Mouse (Mus musculus) left cerebral cortex, postnatal 10 days (tissue): ENCODE data around the gene Myo1h. TPM values are rescaled to one million over a fixed set of nuclear protein-coding genes. Genes with fewer than 3 reads are reported as not detected.

Experiments used
- DNase-seq, 2 experiments: peaks; one replicate each; pipeline ENCODE4 v3.0.0; 2021 to 2022; ENCODE audit warnings: low spot score in 2 of 2, mixed read lengths in 1 of 2; ENCODE audit errors: extremely low spot score in 1 of 2
- intact Hi-C: fragments of 180-260 bp; cut with DNase I; formaldehyde crosslinking; loops from one replicate; pipeline ENCODE4 v1.15.1; 2025
- total RNA-seq, 2 experiments: library from RNA; stranded (reverse); gene quantifications; 2 replicates each; pipeline ENCODE4 v1.2.3; 2021

The Myo1h gene
- under 1 TPM; 0.53 to 0.92 TPM for total RNA-seq

DNA sequence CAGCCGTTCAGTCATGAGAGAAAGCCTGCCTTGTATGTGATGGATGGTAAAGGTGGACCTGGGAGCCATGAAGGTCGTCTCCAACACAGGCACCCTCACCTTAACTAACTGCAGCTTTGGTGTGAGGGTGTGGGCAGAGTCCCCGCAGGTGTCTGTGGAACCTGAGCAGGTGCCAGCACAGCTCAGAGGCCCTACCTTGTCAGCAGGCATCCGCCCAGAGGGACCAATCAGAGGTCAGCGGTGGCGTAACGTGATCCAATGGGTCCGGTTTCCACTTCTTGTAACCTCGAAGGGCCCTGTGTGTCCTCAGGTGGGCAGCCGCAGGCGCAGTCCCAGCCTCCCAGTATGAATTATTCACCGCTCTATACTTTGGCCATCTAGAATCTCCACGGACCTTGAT lies at the start of gene Myo1h:
TSS of gene Myo1h (plus strand) at position 293 of the 400 bp plus-strand sequence.
- intact Hi-C loops = no loop called here
- no peak for DNase-seq

DNA sequence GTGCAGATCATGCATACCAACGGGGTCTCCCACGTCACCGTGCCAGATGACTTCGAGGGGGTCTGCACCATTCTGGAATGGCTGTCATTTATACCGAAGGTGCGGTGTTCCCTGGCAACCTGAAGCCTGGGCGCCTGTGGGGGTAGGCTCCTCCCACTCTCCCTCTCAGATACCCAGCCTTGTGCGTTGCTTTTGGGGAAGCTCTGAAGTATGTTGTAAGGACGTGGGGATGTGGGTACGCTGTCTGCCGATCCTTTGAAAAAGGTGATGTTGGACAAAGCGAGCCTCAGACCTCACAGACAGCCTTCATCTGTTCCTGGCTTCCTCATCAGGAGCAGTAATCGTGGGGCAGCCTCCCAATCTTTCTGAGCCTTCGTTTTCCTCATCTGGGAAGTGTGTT lies 49.2 kb upstream of the Myo1h start:
- intact Hi-C loops = no loop called here
- no peak for DNase-seq

DNA sequence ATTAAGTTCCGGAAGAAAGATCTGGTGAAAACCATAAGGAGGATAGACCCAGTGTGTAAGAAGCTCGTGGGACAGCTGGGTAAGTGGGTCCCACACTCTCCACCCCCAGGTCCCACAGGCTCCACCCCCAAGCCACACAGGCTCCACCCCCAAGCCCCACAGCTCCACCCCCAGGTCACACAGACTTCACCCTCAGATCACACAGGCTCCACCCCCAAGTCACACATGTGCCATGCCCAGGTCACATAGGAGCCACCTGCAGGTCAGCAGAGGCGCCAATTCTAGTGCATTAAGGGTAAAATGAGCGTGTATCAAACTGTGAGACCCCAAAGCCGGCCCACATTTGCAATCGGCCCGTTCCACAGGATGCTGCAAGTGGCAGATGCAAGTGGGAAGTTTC lies 42.5 kb upstream of the Myo1h start:
- DNase-seq = no peak
- intact Hi-C loops = no loop called here

DNA sequence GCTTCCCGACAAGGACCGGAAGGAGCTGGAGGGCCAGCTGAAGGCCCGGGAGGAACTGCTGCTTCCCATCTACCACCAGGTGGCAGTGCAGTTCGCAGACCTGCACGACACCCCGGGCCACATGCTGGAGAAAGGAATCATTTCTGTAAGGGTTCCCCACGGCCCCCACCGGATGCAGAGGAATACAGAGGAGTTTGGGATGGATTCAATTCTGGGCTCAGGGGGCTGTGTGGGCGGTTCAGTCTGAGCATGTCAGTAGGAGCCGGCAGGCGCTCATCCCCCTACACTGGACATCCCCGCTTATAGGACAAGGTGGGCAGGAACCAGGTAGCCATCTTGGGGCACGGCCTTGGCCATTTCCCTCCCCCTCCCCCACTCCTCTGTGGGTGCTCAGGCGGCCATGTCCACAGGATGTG lies 40.8 kb upstream of the Myo1h start:
- peak; percentile 38 to 85 for DNase-seq
- intact Hi-C loops = loop anchor here (2.0 kb wide), 1 partner anchor 61 kb away; no protein-coding TSS in a partner anchor

DNA sequence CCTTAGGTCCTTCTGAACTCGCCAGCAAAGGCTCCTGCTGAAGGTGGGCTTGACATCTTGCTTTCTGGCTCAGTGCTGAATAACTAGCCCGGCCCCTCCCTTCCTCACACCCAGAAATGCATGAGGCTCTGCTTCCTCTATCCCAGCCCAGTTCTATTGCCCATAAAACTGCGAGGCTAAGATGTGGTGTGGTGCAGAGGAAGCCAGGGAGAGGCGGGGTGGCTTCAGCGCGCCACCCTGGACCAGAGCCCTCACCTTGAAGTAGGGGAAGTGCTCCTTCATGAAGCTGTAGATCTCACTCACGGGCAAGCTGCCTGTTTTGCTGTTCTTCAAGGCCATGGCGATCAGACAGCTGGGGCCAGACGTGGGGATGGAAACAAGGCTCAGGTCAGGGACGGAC lies 29.5 kb upstream of the Myo1h start:
- DNase-seq = no peak
- intact Hi-C loops = no loop called here

DNA sequence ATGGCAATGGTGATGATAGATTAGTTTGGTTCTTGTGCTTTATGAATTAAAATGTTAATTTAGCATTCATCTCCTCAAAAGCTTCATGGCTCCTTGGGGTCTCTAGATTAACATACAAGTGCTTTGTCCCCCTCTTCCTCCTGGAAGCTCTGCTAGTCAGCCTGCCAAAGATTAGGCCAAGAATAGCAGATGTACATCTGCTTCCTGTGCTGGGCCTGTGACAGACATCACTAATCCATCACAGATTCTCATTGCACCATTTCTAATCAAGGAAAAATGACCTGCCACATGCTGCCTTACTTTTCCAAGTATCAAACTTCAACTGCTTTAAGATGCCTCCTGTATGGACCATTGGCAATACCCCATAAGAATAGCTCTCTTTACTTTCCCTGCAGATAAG lies 27.5 kb upstream of the Myo1h start:
- intact Hi-C loops = no loop called here
- DNase-seq = no peak

DNA sequence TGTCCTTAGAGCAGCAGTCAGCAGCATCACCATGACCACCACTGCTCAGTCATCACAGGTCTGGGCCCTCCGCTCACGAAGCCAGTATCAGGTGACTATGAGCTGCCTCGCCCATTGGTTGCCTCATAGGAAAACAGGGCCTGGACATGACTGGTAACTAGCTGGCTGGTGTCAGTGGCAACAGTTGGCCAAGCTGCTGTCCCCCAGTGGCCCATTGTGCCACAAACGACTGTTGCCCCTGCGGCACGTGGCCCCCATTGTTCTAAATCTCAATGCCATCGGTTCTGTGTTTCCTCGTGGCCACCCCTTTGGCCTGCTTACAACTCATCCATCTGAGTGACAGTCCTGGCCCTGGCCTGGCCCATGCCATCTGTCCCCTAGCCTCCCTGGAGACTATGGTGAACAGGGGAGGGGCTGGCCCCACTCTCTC lies 24.9 kb upstream of the Myo1h start:
- intact Hi-C loops = no loop called here
- no peak for DNase-seq

DNA sequence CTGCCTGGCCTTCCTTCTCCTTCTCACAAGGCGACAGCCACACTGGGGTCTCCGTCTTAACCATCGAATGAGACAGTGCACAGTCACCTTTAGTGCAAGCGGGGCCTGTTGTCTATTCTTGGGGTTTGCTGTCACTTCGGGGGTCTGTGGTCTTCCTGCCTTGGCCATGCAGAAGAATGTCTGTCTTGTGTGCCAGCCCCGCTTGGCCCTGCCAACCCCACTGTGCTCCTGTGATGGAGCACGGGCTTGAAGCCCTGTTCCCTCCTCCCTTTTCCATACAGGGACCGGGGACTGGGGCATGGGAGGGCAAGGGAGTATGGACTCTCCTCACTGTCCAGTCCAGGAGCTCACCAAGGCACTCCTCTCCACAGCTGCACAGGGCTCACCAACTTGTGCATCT lies 24.2 kb upstream of the Myo1h start:
- no peak for DNase-seq
- intact Hi-C loops = no loop called here

DNA sequence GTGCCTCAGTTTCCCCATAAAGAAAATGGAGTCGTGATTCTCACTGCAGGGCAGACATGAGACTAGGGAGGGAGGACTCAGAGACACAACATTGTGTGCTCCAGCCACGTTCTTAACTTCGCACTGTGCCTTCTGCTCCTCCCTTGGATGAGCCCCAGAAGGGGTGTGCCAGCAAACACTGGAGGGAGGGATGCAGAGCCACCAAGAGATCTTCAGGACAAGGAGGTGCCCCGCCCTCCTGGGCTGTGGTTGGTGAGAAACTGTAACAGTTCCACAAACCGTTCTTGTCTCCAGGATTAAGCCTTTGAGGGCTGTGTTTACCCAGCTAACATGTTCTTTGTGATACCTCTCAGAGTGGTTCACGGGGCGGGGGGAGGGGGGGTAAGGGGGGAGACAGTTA lies 20.3 kb upstream of the Myo1h start:
- intact Hi-C loops = no loop called here
- no peak for DNase-seq

DNA sequence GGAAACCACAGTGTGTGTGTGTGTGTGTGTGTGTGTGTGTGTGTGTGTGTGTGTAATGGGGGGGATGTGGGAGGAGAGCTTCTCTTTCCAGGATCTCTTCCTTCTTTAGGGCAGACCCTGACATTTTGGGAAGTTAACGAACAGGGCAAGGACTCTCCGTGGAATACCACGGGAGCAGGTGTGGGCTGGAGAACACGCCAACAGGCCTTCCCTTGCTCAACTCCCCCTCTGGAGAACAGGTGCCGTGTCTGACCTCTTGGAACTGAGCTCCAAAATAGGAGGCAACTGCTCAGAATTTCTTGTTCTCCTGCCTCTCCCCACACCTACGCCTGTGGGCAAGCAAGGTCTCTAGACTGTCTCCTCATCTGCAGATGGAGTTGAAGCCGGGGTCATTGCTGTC lies 19.5 kb upstream of the Myo1h start:
- no peak for DNase-seq
- intact Hi-C loops = no loop called here

DNA sequence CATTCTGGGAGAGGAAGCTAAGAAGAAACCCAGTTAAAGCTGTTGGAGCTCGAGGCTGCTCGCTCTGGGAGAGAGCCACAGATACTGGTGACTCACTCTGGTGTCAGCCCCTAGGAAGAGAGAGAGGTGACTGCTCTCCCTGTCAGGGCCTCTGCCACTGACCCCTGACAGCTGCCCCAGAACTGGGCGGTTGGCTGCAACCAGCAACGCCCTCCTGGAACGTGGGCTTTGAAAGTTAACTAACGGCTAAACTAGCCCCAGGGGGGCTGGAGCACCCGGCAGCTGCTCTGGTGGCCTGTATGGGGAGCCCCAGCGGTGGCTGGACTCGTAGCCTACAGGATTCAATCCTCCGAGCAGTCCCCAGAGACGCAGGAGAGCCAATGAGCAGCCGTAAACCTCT lies 19.0 kb upstream of the Myo1h start:
- DNase-seq = no peak
- intact Hi-C loops = no loop called here

DNA sequence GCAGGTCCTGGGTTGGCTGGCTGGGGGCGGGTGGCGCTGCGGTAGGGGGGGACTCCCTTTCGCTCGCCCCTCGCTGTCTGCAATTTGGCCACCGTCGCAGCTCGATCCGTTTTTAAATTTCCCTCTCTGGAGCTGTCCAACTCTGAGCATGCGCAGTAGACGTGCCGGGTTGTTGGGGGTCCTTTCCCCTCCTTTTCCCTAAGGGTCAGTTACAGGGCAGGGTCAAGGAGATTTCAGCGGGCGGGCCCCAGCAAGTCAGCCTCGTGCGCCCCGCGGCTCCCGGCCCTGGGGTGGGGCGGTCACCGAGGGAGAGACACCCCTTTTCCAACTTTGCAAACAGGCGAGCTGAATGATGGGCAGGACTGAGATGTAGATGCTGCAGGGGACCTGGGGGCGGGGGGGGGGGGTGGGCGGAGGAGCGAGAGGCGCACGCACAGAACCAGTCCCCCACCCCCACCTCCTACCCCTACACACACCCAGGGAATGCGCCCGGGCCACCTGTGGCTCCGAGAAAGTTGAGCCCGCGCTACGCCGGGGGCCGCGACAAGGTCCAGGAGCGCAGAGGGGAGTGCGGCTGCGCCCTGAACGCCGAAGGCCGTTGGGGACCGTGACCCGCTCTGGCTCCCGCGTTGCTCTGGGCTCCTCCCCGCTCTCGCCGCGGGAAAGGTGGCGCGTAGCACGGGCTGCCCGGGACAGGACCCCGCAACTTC lies 15.1 kb upstream of the Myo1h start, which contains the start of gene Foxn4:
TSS of gene Foxn4 (minus strand) at position 115 of the 710 bp plus-strand sequence.
- intact Hi-C loops = no loop called here
- DNase-seq = no peak

DNA sequence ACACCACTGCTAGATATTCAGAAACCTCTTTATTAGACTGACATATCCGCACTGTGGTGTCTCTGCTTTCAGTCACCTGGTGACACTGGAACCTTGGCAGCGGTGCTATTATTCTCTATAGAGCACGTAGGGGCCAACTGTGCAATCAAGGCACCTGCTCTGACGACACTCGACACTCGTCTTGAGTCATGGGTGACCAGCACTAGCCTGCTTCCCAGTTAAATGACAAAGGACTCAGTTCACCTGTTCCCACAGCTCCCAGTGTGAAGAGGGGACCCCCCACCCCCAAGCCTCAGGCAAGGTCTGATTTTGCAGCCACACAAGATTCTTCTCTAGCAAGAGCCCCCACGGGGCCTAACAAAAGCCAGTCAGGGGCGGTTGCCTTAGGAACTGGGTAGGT lies 13.6 kb upstream of the Myo1h start:
- intact Hi-C loops = no loop called here
- no peak for DNase-seq

DNA sequence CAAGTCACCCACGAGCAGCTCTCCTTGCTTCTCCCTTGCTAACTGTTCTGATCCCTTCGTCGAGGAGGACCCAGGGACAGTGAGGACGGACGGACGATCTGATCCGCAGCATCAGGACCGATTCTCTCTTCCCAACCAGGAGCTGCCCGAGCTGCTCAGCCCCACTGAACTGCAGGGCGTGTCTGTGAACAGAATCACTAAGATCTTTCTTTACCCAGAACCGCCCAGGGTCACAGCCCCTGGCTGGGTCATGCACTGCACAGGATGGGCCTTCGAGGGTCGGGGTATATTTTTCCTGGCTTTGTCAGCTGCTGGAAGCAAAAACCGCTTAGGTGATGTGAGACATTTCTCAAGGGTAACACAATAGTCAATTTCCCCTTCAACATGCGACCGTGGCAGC lies 13.0 kb upstream of the Myo1h start:
- DNase-seq = no peak

DNA sequence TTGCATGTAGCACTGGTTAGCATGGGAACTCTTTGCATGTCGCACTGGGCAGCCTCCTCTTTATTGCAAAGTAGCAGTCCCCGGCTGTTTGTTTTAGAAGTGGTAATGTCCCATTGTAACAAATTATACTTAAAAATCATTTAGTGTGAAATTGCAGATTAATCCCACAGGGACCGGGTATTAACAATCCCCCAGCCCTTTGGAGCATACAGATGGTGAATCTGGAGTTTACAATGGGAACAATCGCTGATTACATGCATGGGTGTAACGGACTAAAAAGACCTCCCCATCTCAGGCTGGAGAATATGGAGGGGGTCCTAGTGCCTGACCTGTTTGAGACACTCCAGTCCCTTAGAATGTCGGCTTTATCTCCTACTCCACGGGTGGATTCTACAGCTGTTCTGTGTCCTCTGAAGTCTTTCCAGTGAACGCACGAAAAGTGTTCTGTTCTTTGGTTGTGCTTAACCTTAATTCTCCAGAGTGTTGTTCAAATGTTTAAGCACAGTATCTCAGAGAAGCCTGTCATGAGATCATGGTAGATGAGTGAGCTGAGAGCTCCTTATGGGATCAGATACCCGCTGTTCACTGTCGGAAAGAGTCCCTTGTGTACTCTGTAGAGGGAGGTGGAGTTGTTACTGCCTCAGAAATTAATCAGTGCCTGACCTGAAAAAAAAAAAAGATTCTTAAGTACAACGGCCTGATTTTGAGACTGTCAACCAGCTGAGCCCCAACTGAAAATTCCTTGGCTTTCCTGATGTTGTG lies 9.4 kb upstream of the Myo1h start:
- intact Hi-C loops = no loop called here
- DNase-seq = no peak

More for the DNA sequence above, 13.0 kb upstream of the Myo1h start:
- intact Hi-C loops = no loop called here

DNA sequence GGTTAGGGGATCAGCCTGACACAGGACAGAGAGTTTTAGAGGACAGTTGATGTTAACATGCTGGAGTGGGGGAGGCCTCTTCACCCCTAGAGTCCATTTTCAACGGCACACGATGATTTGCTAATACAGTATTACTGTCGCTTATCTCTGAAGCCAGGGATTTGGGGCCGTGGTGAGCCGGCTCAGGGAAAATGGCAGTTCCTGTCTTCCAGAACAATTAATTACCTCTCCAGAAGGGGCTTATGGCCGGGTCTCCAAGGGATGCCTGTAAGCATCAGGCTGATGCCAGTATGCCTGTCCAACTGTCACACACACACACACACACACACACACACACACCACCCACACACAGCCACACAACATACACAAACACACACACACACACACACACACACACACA lies 6.6 kb upstream of the Myo1h start:
- DNase-seq = no peak
- intact Hi-C loops = no loop called here

DNA sequence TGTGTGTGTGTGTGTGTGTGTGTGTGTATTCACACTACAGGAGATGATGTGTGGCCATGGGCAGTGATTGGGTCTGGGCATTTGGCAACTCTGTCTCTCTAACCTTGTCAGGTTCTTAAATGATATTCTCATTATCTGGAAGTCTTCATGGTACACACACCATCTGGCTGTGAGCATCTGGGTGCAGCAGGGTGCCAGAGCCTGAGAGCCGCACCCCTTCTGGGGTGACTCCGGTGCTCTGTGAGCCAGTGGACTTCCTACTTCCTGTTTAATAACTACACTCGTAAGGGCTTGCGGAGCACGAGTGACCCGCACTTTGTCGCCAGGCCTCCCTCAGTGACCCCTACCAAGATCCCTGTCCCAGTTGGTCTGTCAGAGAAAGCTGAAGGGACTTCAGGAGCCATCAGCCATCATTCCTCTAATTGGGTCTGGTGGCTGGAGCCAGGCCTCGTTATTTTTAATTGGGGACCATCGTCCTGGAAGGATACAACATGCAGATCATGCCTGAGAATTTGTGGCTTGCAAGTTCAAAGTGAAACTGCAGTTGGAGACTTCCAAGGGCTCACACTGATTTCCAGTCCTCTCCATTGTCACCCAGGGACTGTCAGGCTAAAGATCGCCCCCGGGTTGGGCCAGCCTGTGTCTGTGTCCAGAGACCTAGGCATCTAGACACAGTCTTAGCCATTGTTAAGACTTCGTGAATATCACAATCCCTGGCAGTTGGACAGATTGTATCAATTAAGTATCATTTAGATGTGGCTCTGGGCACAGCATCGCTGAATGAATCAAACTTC lies 4.2 kb upstream of the Myo1h start:
- peak in 1 of 2 experiments; percentile 32 for DNase-seq
- intact Hi-C loops = no loop called here

DNA sequence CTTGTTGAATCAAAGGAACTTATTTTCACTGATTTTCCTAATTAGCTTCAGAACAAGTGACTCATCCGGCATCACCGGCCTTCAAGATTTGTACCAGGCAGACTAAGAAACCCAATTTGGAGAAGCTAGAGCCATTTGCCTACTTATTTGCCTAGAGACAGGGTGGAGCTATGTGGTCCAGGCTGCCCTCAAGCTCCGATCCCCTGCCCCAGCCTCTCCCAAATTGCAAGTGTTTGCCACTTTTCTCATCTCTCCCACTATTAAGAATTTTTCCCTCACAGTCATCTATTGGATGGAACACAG lies 3.6 kb upstream of the Myo1h start:
- DNase-seq = peak in 1 of 2 experiments; percentile 5
- intact Hi-C loops = no loop called here

DNA sequence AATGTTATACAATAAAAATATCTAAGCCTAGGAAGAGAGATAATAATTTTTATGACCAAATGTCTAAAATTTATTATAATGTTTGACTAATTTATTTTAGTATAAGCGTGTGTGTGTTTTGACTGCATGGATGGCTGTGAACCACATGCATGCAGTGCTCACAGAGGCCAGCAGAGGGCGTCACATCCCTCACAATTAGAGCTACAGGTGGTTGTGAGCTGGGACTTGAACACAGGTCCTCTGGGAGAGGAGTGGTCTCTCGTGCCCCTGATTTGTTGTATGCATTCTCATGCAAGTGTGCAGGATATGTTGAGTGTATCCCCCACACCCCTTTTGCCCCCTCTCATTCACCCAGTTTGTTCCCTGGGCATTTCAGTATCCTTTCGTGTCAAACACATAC lies 2.9 kb upstream of the Myo1h start:
- intact Hi-C loops = no loop called here
- DNase-seq = no peak
